Mouse (Mus musculus): ENCODE measurements around the gene Sipa1l2. TPM values are rescaled to one million over a fixed set of nuclear protein-coding genes. Genes with fewer than 3 reads are reported as not detected.

Gene Sipa1l2
- polyA plus RNA-seq, 1 experiment from 2014 or later: 12.7 TPM

- Histone ChIP-seq H3K27me3 (no peaks in the 10 kb centered on the region), H3K27ac (no peak overlapping the region), H3K4me2 (no peak overlapping the region), H3K4me1 (peaks cover 15% of the 10 kb centered on the region), H3K9ac (no peak overlapping the region), H3K4me3 (no peak overlapping the region), H3K9me3 (no peaks in the 10 kb centered on the region), H3K36me3 (peaks cover 23% of the 10 kb centered on the region; the same call in 1 of the 2 replicates)
- ATAC-seq (ENCODE audit: insufficient number of reproducible peaks, low FRiP score, low TSS enrichment, low read depth): no peak; the same call in 1 of the 2 replicates
- 84% methylated on average over 7 of the region's 7 CpGs for WGBS
Observed at GRCm38 (mm10) chr8:125435320-125436100, 134.1 kb downstream of the Sipa1l2 start.

GRCm38 (mm10) chr8:125434151-125434550, 135.5 kb downstream of the Sipa1l2 start:
- ATAC-seq (ENCODE audit: insufficient number of reproducible peaks, low FRiP score, low TSS enrichment, low read depth): no peak
- no peak overlapping the region for H3K27ac ChIP-seq
- H3K4me1 ChIP-seq: peaks cover 15% of the 10 kb centered on the region
- peaks cover 15% of the 10 kb centered on the region; the same call in 1 of the 2 replicates for H3K36me3 ChIP-seq
- no peak overlapping the region for H3K4me3 ChIP-seq
- WGBS: 34% methylated on average over 8 of the region's 8 CpGs
- H3K9ac ChIP-seq: no peak overlapping the region
- H3K27me3 ChIP-seq: no peaks in the 10 kb centered on the region
- no peaks in the 10 kb centered on the region for H3K9me3 ChIP-seq
- H3K4me2 ChIP-seq: no peak overlapping the region

- no peaks in the 10 kb centered on the region for H3K9me3 ChIP-seq
- no peak; the same call in 1 of the 2 replicates for ATAC-seq (ENCODE audit: insufficient number of reproducible peaks, low FRiP score, low TSS enrichment, low read depth)
- no peaks in the 10 kb centered on the region for H3K27me3 ChIP-seq
- no peak overlapping the region for H3K4me2 ChIP-seq
- no peak overlapping the region for H3K9ac ChIP-seq
- no peak overlapping the region for H3K4me3 ChIP-seq
- peaks cover 15% of the 10 kb centered on the region for H3K4me1 ChIP-seq
- no peak overlapping the region for H3K27ac ChIP-seq
- 68% methylated on average over 3 of the region's 3 CpGs for WGBS
- peaks cover 6% of the 10 kb centered on the region; the same call in 1 of the 2 replicates for H3K36me3 ChIP-seq
Observed at GRCm38 (mm10) chr8:125431321-125431720, 138.3 kb downstream of the Sipa1l2 start.

- no peak overlapping the region for H3K4me2 ChIP-seq
- no peak overlapping the region for H3K4me3 ChIP-seq
- 88% methylated on average over 5 of the region's 5 CpGs for WGBS
- H3K4me1 ChIP-seq: peaks cover 15% of the 10 kb centered on the region
- H3K9me3 ChIP-seq: no peaks in the 10 kb centered on the region
- no peak overlapping the region for H3K27ac ChIP-seq
- H3K36me3 ChIP-seq: peaks cover 6% of the 10 kb centered on the region; the same call in 1 of the 2 replicates
- no peak for ATAC-seq (ENCODE audit: insufficient number of reproducible peaks, low FRiP score, low TSS enrichment, low read depth)
- no peak overlapping the region for H3K9ac ChIP-seq
- H3K27me3 ChIP-seq: no peaks in the 10 kb centered on the region
Observed at GRCm38 (mm10) chr8:125430796-125431195, 138.8 kb downstream of the Sipa1l2 start.

- peaks cover 6% of the 10 kb centered on the region; the same call in 1 of the 2 replicates for H3K4me1 ChIP-seq
- no peaks in the 10 kb centered on the region for H3K9me3 ChIP-seq
- no peak overlapping the region for H3K4me2 ChIP-seq
- WGBS: 61% methylated on average over 8 of the region's 8 CpGs
- no peaks in the 10 kb centered on the region for H3K27me3 ChIP-seq
- no peak for ATAC-seq (ENCODE audit: insufficient number of reproducible peaks, low FRiP score, low TSS enrichment, low read depth)
- peaks cover 6% of the 10 kb centered on the region; the same call in 1 of the 2 replicates for H3K36me3 ChIP-seq
- no peak overlapping the region for H3K9ac ChIP-seq
- H3K4me3 ChIP-seq: no peak overlapping the region
- no peak overlapping the region for H3K27ac ChIP-seq
Observed at GRCm38 (mm10) chr8:125428979-125429690, 140.5 kb downstream of the Sipa1l2 start.

- WGBS: 44% methylated on average over 10 of the region's 10 CpGs
- no peaks in the 10 kb centered on the region for H3K27me3 ChIP-seq
- H3K4me2 ChIP-seq: no peak overlapping the region
- no peak overlapping the region for H3K27ac ChIP-seq
- no peaks in the 10 kb centered on the region for H3K9me3 ChIP-seq
- ATAC-seq (ENCODE audit: insufficient number of reproducible peaks, low FRiP score, low TSS enrichment, low read depth): no peak
- H3K9ac ChIP-seq: no peak overlapping the region
- peaks cover 15% of the 10 kb centered on the region for H3K36me3 ChIP-seq
- H3K4me3 ChIP-seq: no peak overlapping the region
- H3K4me1 ChIP-seq: peaks cover 4% of the 10 kb centered on the region; the same call in 1 of the 2 replicates
Observed at GRCm38 (mm10) chr8:125423861-125424260, 145.7 kb downstream of the Sipa1l2 start.

- no peak for ATAC-seq (ENCODE audit: insufficient number of reproducible peaks, low FRiP score, low TSS enrichment, low read depth)
- no peak overlapping the region for H3K9ac ChIP-seq
- WGBS: 73% methylated on average over 14 of the region's 14 CpGs
- no peak overlapping the region for H3K4me2 ChIP-seq
- H3K27ac ChIP-seq: no peak overlapping the region
- H3K36me3 ChIP-seq: peaks cover 20% of the 10 kb centered on the region
- H3K4me1 ChIP-seq: peaks cover 8% of the 10 kb centered on the region; the same call in 1 of the 2 replicates
- H3K9me3 ChIP-seq: no peaks in the 10 kb centered on the region
- H3K4me3 ChIP-seq: no peak overlapping the region
- H3K27me3 ChIP-seq: no peaks in the 10 kb centered on the region
Observed at GRCm38 (mm10) chr8:125419202-125419830, 150.3 kb downstream of the Sipa1l2 start.

- Histone ChIP-seq H3K4me3 (no peak overlapping the region), H3K27me3 (no peaks in the 10 kb centered on the region), H3K4me1 (peaks cover 11% of the 10 kb centered on the region), H3K9me3 (no peaks in the 10 kb centered on the region), H3K4me2 (no peak overlapping the region), H3K36me3 (peaks cover 16% of the 10 kb centered on the region), H3K9ac (no peak overlapping the region), H3K27ac (no peak overlapping the region)
- 69% methylated on average over 6 of the region's 6 CpGs for WGBS
- no peak for ATAC-seq (ENCODE audit: insufficient number of reproducible peaks, low FRiP score, low TSS enrichment, low read depth)
Observed at GRCm38 (mm10) chr8:125416146-125416545, 153.5 kb downstream of the Sipa1l2 start.

- H3K4me3 ChIP-seq: no peak overlapping the region
- H3K9ac ChIP-seq: no peak overlapping the region
- no peak overlapping the region for H3K4me2 ChIP-seq
- WGBS: 85% methylated on average over 8 of the region's 8 CpGs
- H3K36me3 ChIP-seq: peaks cover 12% of the 10 kb centered on the region; the same call in 1 of the 2 replicates
- H3K27me3 ChIP-seq: no peaks in the 10 kb centered on the region
- no peak overlapping the region for H3K27ac ChIP-seq
- no peaks in the 10 kb centered on the region for H3K9me3 ChIP-seq
- ATAC-seq (ENCODE audit: insufficient number of reproducible peaks, low FRiP score, low TSS enrichment, low read depth): no peak
- H3K4me1 ChIP-seq: peaks cover 11% of the 10 kb centered on the region
Observed at GRCm38 (mm10) chr8:125414651-125415050, 155.0 kb downstream of the Sipa1l2 start.

GRCm38 (mm10) chr8:125413001-125413909, 156.4 kb downstream of the Sipa1l2 start:
- Histone ChIP-seq H3K36me3 (0 out of 2 replicates have a peak, but pooled peaks cover 2% of the 10 kb centered on the region), H3K4me3 (no peak overlapping the region), H3K4me1 (peaks cover 11% of the 10 kb centered on the region), H3K9me3 (no peaks in the 10 kb centered on the region), H3K27me3 (no peaks in the 10 kb centered on the region), H3K4me2 (no peak overlapping the region), H3K27ac (no peak overlapping the region), H3K9ac (no peak overlapping the region)
- no peak for ATAC-seq (ENCODE audit: insufficient number of reproducible peaks, low FRiP score, low TSS enrichment, low read depth)
- 23% methylated on average over 13 of the region's 13 CpGs for WGBS

GRCm38 (mm10) chr8:125410646-125411045, 159.0 kb downstream of the Sipa1l2 start:
- H3K4me3 ChIP-seq: no peak overlapping the region
- H3K4me1 ChIP-seq: peaks cover 8% of the 10 kb centered on the region
- 74% methylated on average over 5 of the region's 5 CpGs for WGBS
- no peak overlapping the region for H3K9ac ChIP-seq
- no peaks in the 10 kb centered on the region for H3K36me3 ChIP-seq
- no peak overlapping the region for H3K4me2 ChIP-seq
- H3K27ac ChIP-seq: no peak overlapping the region
- no peaks in the 10 kb centered on the region for H3K9me3 ChIP-seq
- H3K27me3 ChIP-seq: no peaks in the 10 kb centered on the region; the same call in 1 of the 2 replicates
- no peak for ATAC-seq (ENCODE audit: insufficient number of reproducible peaks, low FRiP score, low TSS enrichment, low read depth)

Data from limb, embryonic 15.5 days (tissue).